Mouse (Mus musculus) cerebellum, postnatal 4 days (tissue): ENCODE measurements around the gene Dapk3.
A peak's percentile ranks its signal among the peaks of the same experiment; 100 is the strongest.
"Not testable (repeated sequence)": the region's sequence is repeated elsewhere in the genome, so short reads cannot be mapped to it uniquely, and the experiment has no call there.

ENCODE experiments used
- DNase-seq, 2 experiments: peaks; one replicate each; pipeline ENCODE4 v3.0.0; 2022; ENCODE audit warnings: low spot score in 2 of 2, mixed read lengths in 1 of 2

Gene Dapk3

GRCm38 (mm10) chr10:81177958-81178712, 4.7 kb upstream of the Dapk3 start:
- DNase-seq = peak; percentile 46 to 65

- DNase-seq = no peak
Observed at GRCm38 (mm10) chr10:81178927-81179326, 3.9 kb upstream of the Dapk3 start.

- DNase-seq = no peak
Observed at GRCm38 (mm10) chr10:81179451-81180342, 3.1 kb upstream of the Dapk3 start.

DNA sequence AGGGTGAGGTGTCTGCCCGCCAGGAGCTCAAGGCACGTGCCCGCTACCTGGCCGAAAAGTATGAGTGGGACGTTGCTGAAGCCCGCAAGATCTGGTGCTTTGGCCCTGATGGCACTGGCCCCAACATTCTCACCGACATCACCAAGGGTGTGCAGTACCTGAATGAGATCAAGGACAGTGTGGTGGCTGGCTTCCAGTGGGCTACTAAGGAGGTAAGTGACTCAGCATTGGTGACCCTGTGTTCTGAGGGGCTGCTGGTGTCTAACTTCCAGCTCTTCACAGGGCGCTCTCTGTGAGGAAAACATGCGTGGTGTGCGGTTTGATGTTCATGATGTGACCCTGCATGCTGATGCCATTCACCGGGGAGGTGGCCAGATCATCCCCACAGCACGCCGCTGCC, 1.9 kb upstream of the Dapk3 start:
- DNase-seq = no peak

DNA sequence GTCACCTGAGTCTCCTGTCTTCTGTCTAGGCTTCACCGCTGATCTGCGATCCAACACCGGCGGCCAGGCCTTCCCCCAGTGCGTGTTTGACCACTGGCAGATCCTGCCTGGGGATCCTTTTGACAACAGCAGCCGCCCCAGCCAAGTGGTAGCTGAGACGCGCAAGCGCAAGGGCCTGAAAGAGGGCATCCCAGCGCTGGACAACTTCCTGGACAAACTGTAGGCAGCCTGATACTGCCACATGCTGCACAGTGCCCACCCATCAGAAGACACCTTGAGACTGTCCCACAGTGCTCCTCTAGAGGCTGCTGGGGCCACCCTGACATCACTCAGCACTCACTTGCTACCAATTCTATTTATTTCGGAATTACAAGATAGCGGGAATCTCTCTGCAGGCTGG, 945 bp upstream of the Dapk3 start:
- not testable (repeated sequence) for DNase-seq

- no peak for DNase-seq
Observed at GRCm38 (mm10) chr10:81183805-81184204, 1.0 kb downstream of the Dapk3 start, which contains the start of gene 4930442H23Rik. Gene 4930442H23Rik, minus strand, starts transcription at chr10:81183849.

- DNase-seq = no peak
Observed at GRCm38 (mm10) chr10:81184765-81185164, 2.0 kb downstream of the Dapk3 start.

DNA sequence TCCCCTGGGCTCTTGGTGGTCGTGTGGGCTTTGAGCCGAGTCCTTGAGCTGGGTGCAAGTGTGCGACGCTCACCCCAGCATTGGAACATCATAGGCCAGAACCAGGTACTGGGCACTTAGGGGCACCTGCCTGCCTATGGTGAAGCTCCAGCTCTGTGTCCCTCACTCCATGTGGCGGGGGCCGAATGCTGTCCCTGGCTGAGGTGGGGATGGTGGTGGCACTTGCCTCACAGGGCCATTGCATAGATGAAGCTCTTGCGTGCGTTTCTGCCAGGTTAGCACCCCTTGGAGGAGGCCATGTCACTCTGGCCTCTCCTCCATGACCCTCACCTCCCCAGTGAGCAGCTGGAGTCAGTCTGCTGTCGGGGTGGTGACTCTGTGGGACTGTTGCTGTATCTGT, 4.4 kb downstream of the Dapk3 start:
- no peak for DNase-seq

DNA sequence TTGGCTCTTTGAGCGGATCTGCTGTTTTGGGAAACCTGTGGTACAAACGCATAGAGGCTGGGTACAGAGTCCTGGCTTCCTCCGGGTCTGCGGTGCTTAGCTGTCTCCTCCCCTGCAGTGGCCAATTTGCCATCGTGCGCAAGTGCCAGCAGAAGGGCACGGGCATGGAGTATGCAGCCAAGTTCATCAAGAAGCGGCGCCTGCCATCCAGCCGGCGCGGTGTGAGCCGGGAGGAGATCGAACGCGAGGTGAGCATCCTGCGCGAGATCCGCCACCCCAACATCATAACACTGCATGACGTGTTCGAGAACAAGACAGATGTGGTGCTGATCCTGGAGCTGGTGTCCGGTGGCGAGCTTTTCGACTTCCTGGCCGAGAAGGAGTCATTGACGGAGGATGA, 7.0 kb downstream of the Dapk3 start:
- DNase-seq = no peak

GRCm38 (mm10) chr10:81190236-81190911, 7.6 kb downstream of the Dapk3 start:
- DNase-seq = no peak

DNA sequence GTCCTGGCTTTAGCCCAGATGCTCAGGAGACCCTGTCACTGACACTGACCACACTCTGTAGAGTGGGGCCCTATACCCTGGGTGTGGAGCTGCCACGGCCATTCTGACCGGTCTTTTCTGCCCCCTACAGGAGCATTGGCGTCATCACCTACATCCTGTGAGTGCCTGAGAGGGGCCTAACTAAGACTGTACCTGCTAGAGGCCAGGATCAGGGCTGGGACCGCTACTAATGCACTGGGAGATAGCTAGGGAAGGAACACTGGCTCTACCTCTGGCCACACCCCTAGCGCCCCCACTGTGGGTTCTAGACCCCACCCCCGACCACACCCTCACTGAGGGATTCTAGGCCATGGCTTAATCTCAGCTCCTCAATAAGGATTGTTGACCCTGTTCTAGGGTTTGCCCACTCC, 8.1 kb downstream of the Dapk3 start:
- DNase-seq = no peak

- DNase-seq = no peak
Observed at GRCm38 (mm10) chr10:81191342-81191982, 8.7 kb downstream of the Dapk3 start.

- DNase-seq = peak in 1 of 2 experiments; percentile 78
Observed at GRCm38 (mm10) chr10:81192270-81192967, 9.6 kb downstream of the Dapk3 start.

DNA sequence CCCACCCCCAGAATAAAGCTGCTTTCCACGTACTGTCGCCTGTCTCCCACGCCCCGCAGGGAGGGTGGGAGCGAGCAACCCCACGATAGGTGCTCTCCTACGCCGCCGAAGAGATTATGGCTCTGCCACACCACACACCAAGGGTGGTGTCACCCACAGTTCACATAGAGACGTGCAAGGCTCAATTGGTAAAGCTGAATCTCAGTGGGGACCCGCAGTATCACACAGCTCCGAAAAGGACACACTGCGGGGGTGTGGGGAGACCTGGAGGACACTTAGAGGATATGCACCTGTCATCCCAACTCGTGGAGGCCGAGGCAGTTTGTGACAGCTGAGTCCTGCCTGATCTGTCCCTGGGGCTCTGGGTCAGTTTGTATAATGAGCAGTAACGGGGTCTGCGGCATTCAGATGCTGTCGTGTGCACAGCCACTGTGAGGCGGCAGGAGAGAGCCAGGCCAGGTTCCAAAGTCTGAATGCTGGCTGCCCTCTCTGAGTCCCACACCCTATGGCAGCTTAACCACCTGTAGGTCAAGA, 10.2 kb downstream of the Dapk3 start:
- DNase-seq = no peak

DNA sequence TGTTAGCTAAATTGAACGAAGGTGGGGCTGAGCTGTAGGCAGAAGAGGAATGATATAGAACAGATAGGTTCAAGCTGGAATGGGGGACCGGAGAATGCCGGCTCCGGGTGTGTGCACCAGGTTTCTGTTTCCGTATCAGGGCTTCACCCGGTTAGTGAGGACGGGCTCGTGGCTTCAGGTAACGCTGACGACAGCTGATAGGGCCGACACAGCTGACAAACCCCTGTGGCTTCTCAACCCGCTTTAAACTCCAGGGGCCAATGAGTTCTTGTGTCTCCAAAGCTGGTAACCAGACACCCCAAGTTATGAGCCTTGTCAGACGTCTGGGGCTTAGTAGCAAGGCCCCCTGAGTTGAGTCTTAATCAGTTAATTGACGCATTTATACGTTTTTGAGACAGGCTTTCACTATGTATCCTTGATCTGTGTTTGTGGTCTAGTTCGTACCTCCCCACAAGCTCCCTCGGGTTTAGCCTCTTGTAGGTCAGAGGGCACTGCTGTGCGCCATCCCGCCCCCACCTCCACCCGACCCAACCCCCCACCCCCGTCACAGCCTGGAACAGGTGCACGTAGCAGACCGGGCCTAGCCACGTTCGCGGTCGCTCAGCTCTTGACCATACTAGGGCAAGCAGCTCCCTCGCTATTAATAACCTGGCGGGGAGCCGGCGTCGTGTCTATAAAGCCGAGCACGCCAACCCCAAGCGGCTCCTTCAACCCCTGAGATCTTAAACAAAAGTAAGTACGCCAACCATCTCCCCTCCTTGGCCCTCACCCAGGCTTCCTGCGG, 11.4 kb downstream of the Dapk3 start:
- no peak for DNase-seq

DNA sequence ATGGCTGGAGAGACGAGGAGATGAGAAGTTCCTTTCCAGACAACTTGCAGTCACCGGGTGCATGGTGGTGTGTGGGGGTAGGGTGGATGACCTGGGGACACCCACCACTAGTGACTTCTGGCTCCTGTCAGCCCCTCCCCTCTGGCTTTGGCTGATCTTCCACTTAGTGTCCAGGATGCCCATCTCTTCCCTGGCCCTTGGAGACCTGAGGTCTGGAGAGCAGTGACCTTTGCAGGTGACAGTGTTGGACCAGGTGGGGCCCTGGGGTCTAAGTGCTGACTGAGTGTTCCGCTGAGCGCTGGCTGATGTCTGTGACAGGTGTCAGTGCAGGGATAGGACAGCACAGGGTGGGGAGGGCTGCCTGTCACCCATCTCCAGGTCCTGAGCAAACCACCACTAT, 12.5 kb downstream of the Dapk3 start:
- no peak for DNase-seq

GRCm38 (mm10) chr10:81196470-81197065, 13.8 kb downstream of the Dapk3 start:
- DNase-seq = no peak

DNA sequence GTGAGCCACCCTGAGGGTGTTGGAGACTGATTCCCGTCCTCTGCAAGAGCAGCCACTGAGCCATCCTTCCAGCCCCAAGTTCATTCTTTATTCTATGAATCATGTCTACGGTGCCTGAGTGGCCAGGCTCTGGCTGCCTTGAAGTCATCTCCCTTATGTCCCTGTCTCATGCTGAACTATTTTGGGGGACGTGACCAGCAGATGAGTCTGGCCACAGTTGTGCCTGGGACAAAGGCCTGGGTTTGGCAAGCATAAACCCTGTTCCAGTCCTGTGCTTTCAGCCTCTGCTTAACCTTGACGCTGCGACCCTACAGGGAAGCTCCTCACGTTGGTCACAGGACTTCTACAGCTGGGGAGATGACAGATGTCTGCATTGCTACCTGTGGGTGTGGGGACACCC, 14.5 kb downstream of the Dapk3 start:
- no peak for DNase-seq

GRCm38 (mm10) chr10:81198230-81198629, 15.4 kb downstream of the Dapk3 start:
- DNase-seq = peak in 1 of 2 experiments; percentile 73

GRCm38 (mm10) chr10:81198990-81199389, 16.2 kb downstream of the Dapk3 start:
- no peak for DNase-seq
